ENCODE assay signal across 24 mouse cellular contexts in genomic region chr7:31122641-31123631, GRCm38 (mm10). TPM values are rescaled to one million over a fixed set of nuclear protein-coding genes. Genes with fewer than 3 reads are reported as not detected.
DNase-seq lines count a peak whose midpoint lies in the region; ATAC-seq and TF ChIP-seq lines count a peak whose summit lies in the region.
"Had no signal": no experiment of that assay in that cellular context is flagged by ENCODE, and none has a peak within 500 bp of the region (broad histone marks: within the 10 kb centered on the region; RNA-seq: fewer than 3 reads in every experiment).

No protein-coding gene starts in this region.

- TF ChIP-seq CTCF in layer of hippocampus, adult 2 months (conservative IDR thresholded peaks at IDR 0.05) = no peak

- no peak for ATAC-seq in heart, embryonic 12.5 days (ENCODE audit: insufficient number of reproducible peaks, low FRiP score)
- no peak for ATAC-seq in forebrain, embryonic 11.5 days (replicated peaks; ENCODE audit: low FRiP score)
- ATAC-seq: activated CD4-positive, CD25-positive, alpha-beta regulatory T cell, adult 4 months; forebrain, embryonic 15.5 days; intestine, postnatal 0 days; Patski had no signal

- H3K4me2 ChIP-seq in heart, embryonic 12.5 days = no peak overlapping the region
- H3K4me2 ChIP-seq in forebrain, embryonic 11.5 days (ENCODE audit: low read depth, low read length, severe bottlenecking) = no peak overlapping the region
- H3K4me2 ChIP-seq: embryonic facial prominence, embryonic 15.5 days; forebrain, embryonic 15.5 days; heart, embryonic 11.5 days; hindbrain, embryonic 15.5 days had no signal

- no peaks in the 10 kb centered on the region for H3K36me3 ChIP-seq in heart, embryonic 12.5 days
- H3K36me3 ChIP-seq in forebrain, embryonic 11.5 days (ENCODE audit: control insufficient read depth, insufficient read depth, low read length) = no peaks in the 10 kb centered on the region
- H3K36me3 ChIP-seq: embryonic facial prominence, embryonic 15.5 days; forebrain, embryonic 10.5 days; forebrain, embryonic 15.5 days; hindbrain, embryonic 15.5 days had no signal

- H3K9ac ChIP-seq in heart, embryonic 12.5 days = no peak overlapping the region
- no peak overlapping the region for H3K9ac ChIP-seq in forebrain, embryonic 11.5 days (ENCODE audit: low read length)
- H3K9ac ChIP-seq: embryonic facial prominence, embryonic 15.5 days; forebrain, embryonic 15.5 days; hindbrain, embryonic 15.5 days had no signal

- no peaks in the 10 kb centered on the region for H3K9me3 ChIP-seq in heart, embryonic 12.5 days (replicated peaks)
- H3K9me3 ChIP-seq in forebrain, embryonic 11.5 days (ENCODE audit: control insufficient read depth, low read length) = no peaks in the 10 kb centered on the region
- H3K9me3 ChIP-seq: embryonic facial prominence, embryonic 15.5 days; forebrain, embryonic 10.5 days; forebrain, embryonic 15.5 days; hindbrain, embryonic 10.5 days; hindbrain, embryonic 15.5 days had no signal

- H3K27me3 ChIP-seq in heart, embryonic 12.5 days (replicated peaks) = peaks cover 22% of the 10 kb centered on the region
- peaks cover 31% of the 10 kb centered on the region for H3K27me3 ChIP-seq in forebrain, embryonic 11.5 days (ENCODE audit: control insufficient read depth, insufficient read depth, low read length)
- H3K27me3 ChIP-seq: CH12.LX, Patski had no signal

- H3K4me3 ChIP-seq in layer of hippocampus, adult 2 months = no peak overlapping the region
- no peak overlapping the region for H3K4me3 ChIP-seq in heart, embryonic 12.5 days
- no peak overlapping the region for H3K4me3 ChIP-seq in forebrain, embryonic 11.5 days (ENCODE audit: low read depth, low read length)
- H3K4me3 ChIP-seq: embryonic facial prominence, embryonic 15.5 days; erythroblast, embryonic 14.5 days; forebrain, embryonic 10.5 days; forebrain, embryonic 15.5 days; heart, adult 2 months; hindbrain, embryonic 10.5 days; hindbrain, embryonic 15.5 days had no signal

- 85% methylated on average over 16 of the region's 16 CpGs for WGBS in heart, embryonic 12.5 days
- 90% methylated on average over 16 of the region's 16 CpGs for WGBS in forebrain, embryonic 11.5 days

- peak overlapping the region; percentile 9; the same call in 1 of the 2 replicates for H3K27ac ChIP-seq in layer of hippocampus, adult 2 months
- no peak overlapping the region for H3K27ac ChIP-seq in heart, embryonic 12.5 days (ENCODE audit: poor library complexity, severe bottlenecking)
- H3K27ac ChIP-seq in forebrain, embryonic 11.5 days (ENCODE audit: low read depth, low read length) = no peak overlapping the region
- H3K27ac ChIP-seq: embryonic facial prominence, embryonic 15.5 days; forebrain, embryonic 10.5 days; forebrain, embryonic 15.5 days; heart, adult 2 months; hindbrain, embryonic 10.5 days; hindbrain, embryonic 15.5 days had no signal

- DNase-seq in layer of hippocampus, adult 2 months (ENCODE audit: low spot score in 2 of 2) = no peak
- no peak for DNase-seq in layer of hippocampus, postnatal 36 days
- DNase-seq in cerebellum, adult 11-12 months = peak; percentile 95
- peak; percentile 94 for DNase-seq in cerebellum, adult 9-10 months
- DNase-seq in cerebellum, postnatal 36 days = peak; percentile 83 to 84
- no peak for DNase-seq in forebrain, embryonic 11.5 days (ENCODE audit: low spot score)
- DNase-seq: adrenal gland, postnatal 14 days; embryo, embryonic 11 days; gastrocnemius, postnatal 14 days; heart, adult 2 months; kidney, adult 8-10 months had no signal

- peaks cover 16% of the 10 kb centered on the region for H3K4me1 ChIP-seq in heart, embryonic 12.5 days (replicated peaks)
- peaks cover 6% of the 10 kb centered on the region for H3K4me1 ChIP-seq in forebrain, embryonic 11.5 days (replicated peaks; ENCODE audit: control insufficient read depth, insufficient read depth, low read length)

RNA-seq across cellular contexts. Expression of gene Scn1b, which starts 3.9 kb away (rescaled TPM):
- 100 to 1,000 TPM; 585 to 611 TPM for total RNA-seq in layer of hippocampus, adult 2 months (2021)
- 100 to 1,000 TPM; 548 to 620 TPM for total RNA-seq in layer of hippocampus, postnatal 36 days (2021)
- 5.3 and 5.7 TPM in 2 replicates for polyA plus RNA-seq in heart, embryonic 12.5 days (2016; fragmentation: Nextera tagmentation; extraction: Ambion mirVana)
- 0.84 and 1.2 TPM in 2 replicates for polyA plus RNA-seq in forebrain, embryonic 11.5 days (2014; fragmentation: Nextera tagmentation; extraction: Ambion mirVana)
- total RNA-seq: common myeloid progenitor, adult 5-6 weeks had no signal
- polyA plus RNA-seq: activated CD4-positive, CD25-positive, alpha-beta regulatory T cell, adult 4 months had no signal

RNA-seq across cellular contexts. Expression of gene Hpn, which starts 7.8 kb away (rescaled TPM):
- total RNA-seq in layer of hippocampus, adult 2 months (2021) = 1 to 10 TPM; 2.9 to 7.1 TPM
- 1 to 10 TPM; 4.6 to 6.8 TPM for total RNA-seq in layer of hippocampus, postnatal 36 days (2021)
- 1.9 and 2.0 TPM in 2 replicates for polyA plus RNA-seq in heart, embryonic 12.5 days (2016; fragmentation: Nextera tagmentation; extraction: Ambion mirVana)
- 0.29 and 0.39 TPM in 2 replicates for polyA plus RNA-seq in forebrain, embryonic 11.5 days (2014; fragmentation: Nextera tagmentation; extraction: Ambion mirVana)

RNA-seq across cellular contexts. Expression of gene Gramd1a, which starts 32.8 kb away (rescaled TPM):
- total RNA-seq in layer of hippocampus, adult 2 months (2021) = 100 to 1,000 TPM; 118 to 124 TPM
- total RNA-seq in layer of hippocampus, postnatal 36 days (2021) = 100 to 1,000 TPM; 111 to 118 TPM
- polyA plus RNA-seq in heart, embryonic 12.5 days (2016; fragmentation: Nextera tagmentation; extraction: Ambion mirVana) = 63.4 and 64.6 TPM in 2 replicates
- polyA plus RNA-seq in forebrain, embryonic 11.5 days (2014; fragmentation: Nextera tagmentation; extraction: Ambion mirVana) = 133 and 135 TPM in 2 replicates

RNA-seq across cellular contexts. Expression of gene Fxyd3, which starts 46.4 kb away (rescaled TPM):
- 1 to 10 TPM in 1 of 2 experiments, not detected in 1; 1.7 TPM for total RNA-seq in layer of hippocampus, adult 2 months (2021)
- not detected for total RNA-seq in layer of hippocampus, postnatal 36 days (2021)
- 0.15 and 0.23 TPM in 2 replicates for polyA plus RNA-seq in heart, embryonic 12.5 days (2016; fragmentation: Nextera tagmentation; extraction: Ambion mirVana)
- 2.0 and 3.3 TPM in 2 replicates for polyA plus RNA-seq in forebrain, embryonic 11.5 days (2014; fragmentation: Nextera tagmentation; extraction: Ambion mirVana)
- total RNA-seq: CH12.LX; common myeloid progenitor, adult 5-6 weeks had no signal
- polyA plus RNA-seq: activated CD4-positive, CD25-positive, alpha-beta regulatory T cell, adult 4 months; erythroblast, embryonic 14.5 days; forebrain, embryonic 15.5 days; Patski had no signal

Comparison
In these comparisons a context has a peak if more than half of its experiments do, and no peak if none do; other contexts are left out.
1. DNase-seq: peak in cerebellum, adult 11-12 months (single experiment), cerebellum, adult 9-10 months (single experiment) and cerebellum, postnatal 36 days (2 of 2); none in layer of hippocampus, adult 2 months (0 of 2), layer of hippocampus, postnatal 36 days (0 of 2) and forebrain, embryonic 11.5 days (single experiment).